Mouse (Mus musculus) duodenum, adult 2 months (tissue): ENCODE results near the gene D130040H23Rik. TPM values are rescaled to one million over a fixed set of nuclear protein-coding genes. Genes with fewer than 3 reads are reported as not detected.

ENCODE experiments used
- polyA plus RNA-seq: library from polyadenylated mRNA; depleted of rRNA; stranded (reverse); fragments of >200 nt; gene quantifications from 2 replicates; pipeline ENCODE4 v1.2.3, GENCODE M21; 2012; ENCODE audit warnings: low replicate concordance; rRNA removed

The D130040H23Rik gene
- not detected in 2 replicates for polyA plus RNA-seq

GRCm38 (mm10) chr8:69270386-69271202 lies at the start of gene D130040H23Rik:
TSS of gene D130040H23Rik (plus strand) at chr8:69271080.

Other genes with a start within 250 kb of the D130040H23Rik start
- gene Zfp930, start 62.0 kb upstream of the D130040H23Rik start, polyA plus RNA-seq: 0.11 TPM in 1 of 2 replicates, not detected in the other
- gene Gm9495, start 182.5 kb downstream of the D130040H23Rik start, polyA plus RNA-seq: not detected in 2 replicates